Mouse (Mus musculus): ENCODE data around the gene Rnh1.
A peak's percentile ranks its signal among the peaks of the same experiment; 100 is the strongest.

Rnh1 gene

DNA sequence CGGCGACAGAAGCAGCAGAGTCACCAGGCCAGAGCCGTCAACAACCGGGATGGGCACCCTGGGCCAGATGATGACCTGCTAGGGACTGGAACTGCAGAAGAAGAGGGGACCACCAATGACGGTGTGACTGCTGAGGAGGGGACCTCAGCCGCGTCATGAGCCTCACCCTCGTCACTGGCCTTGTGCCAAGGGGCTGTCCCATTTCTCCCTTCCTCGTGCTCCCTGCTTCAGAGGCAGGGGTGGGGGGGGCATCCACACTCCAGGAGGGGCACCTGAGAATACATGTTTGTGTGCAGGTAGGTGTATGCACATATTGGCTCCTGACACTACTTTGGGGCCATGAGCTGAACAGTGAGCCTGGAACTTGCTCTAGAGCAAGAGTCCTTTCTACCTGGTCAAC is 17.3 kb downstream of the Rnh1 start:
- no peak for DNase-seq

DNA sequence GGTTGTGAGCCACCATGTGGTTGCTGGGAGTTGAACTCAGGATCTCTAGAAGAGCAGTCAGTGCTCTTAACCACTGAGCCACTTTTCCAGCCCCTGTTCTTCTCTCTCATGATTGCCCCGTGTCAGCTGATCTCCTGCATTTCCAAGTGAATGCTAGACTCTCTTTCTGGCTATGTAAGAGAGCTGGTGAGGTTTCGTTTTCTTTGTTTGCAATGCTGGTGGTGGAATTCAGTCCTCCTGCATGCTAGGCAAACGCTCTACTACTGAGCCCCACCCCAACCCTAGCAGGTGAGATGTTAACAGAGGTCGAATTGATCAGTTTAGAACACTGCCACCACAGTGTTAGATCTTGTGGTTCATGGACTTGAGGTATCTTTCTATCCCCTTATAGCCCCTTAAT is 24.0 kb downstream of the Rnh1 start:
- DNase-seq: no peak

DNA sequence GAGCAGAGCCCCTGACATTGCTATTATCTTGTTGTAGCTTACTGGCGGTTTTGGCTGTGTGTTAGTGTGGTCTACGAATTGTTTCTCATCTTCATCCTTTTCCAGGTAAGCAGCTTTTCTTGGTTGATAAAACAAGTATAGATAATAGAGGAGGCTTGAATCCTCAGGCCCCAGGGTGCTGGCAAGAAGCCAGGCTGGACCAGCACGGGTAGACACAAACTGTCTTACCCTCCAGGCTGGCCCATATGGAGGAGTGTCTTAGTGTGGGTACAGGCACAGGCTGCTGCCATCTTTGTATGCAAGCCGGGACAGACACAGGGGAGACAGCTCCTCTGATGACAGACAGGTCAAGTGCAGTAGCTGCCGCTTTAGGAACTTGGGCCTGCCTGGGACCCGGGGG is 25.6 kb downstream of the Rnh1 start:
- peak; percentile 60 for DNase-seq

DNA sequence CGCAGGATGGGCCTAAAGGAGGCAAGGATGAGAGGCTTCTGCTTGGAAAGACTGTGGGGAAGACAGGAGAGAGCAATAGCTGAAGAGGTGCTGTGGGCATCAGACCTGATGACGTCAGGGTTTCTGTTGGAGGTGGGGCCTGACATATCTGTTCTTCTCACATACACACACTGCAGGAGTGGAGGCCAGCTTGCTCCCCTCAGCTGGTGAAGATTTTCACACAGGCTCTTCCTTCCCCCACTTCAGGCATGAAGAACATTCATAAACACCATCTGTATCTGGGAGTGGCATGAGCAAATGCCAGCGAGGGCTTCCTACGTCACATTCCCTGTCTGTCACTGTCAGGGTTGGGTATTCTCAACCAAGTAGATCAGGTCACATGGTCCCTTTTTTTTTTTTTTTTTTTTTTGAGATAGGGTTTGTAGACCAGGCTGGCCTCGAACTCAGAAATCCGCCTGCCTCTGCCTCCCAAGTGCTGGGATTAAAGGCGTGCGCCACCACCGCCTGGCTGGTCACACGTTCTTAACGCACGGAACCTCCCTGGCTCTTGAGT is 26.5 kb downstream of the Rnh1 start:
- peak; percentile 42 for DNase-seq

DNA sequence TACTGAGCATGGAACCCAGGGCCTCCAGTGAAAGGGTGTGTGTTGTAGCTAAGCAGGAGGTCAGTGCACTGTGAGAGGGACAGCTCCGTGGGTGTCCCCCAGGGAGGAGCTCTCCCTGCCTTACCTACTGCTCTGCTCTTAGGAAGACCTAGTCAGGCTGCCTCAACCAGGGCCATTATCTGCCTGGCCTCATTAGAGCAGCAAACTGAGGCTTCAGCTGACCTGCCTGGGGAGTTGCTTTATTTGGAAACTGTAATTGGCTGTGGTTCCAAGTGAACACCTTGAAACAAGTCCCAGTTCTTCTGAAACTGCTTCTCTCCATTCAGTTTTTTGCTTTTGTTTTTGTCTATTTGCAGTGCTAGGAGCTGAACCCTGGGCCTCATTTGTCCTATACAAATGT is 27.3 kb downstream of the Rnh1 start:
- DNase-seq: peak; percentile 63

DNA sequence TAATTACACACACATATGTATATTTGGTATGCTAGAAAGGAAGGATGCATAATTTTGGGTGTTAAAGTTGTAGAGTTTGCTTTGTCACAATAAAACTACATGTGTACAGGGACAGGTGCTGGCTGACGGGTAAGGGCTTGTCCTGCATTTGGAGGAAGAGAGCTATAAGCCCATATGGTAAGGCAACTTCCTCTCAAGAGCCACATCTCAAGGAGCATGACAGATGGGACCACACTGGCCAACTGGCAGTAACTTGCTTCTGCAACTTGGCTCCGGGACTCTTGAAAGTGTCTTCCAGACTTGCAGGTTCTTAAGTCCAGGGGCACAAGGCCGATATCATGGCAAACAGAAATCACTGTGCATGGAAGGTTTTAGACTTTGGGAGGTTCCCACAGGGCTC is 28.0 kb downstream of the Rnh1 start:
- no peak for DNase-seq

DNA sequence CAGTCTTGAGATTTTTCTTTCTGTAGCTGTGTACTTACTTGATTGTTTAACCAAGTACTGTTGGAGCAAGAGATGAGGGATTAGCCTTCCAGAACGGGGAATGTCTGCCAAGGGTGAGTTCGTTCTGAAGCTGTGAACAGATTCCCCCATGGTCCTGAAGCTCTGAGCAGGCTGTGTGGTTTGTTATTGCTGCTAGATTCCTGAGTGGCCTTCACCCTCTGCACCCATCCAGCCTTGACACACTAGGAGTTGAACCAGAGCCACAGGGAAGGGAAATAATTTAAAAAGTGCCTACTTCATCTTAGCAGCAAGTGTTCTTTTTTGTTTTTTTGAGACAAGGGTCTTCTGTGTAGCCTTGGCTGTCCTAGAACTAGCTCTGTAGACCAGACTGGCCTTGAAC is 28.8 kb downstream of the Rnh1 start:
- DNase-seq: no peak

DNA sequence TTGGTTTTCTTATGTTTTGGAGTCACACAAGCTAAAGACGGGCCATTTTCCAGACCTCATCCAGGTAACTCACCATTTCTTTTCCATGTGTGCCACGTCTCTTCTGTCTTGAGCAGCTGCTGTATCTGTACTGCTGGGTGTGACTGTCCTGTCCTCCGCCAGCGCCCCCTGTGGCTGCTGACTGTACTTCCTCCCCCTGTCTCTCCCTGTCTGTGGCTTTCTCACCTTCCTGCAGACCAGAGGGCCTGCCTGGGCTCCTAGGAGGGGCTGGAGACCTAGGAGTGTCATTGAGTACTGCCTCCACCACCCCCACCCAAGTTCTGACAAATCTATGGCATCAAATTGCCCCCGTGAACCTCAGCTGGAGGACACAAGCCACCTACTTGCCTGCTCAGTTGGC is 29.5 kb downstream of the Rnh1 start:
- DNase-seq: peak; percentile 49

DNA sequence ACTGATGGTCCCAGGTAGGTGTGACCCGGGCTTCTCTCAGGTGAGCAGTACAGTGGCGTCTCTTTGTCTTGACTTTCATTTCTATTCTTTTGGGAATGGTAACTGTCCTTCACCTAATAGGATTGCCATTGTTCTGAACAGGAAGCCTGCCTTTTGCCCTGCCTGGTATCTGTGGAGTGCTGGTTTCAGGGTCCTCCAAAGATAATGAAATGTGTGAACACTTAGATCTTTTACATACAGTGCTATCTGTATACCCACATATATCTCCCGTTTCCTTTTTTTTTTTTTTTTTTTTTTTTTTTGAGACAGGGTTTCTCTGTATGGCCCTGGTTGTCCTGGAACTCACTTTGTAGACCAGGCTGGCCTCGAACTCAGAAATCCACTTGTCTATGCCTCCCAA is 31.3 kb downstream of the Rnh1 start:
- no peak for DNase-seq

DNA sequence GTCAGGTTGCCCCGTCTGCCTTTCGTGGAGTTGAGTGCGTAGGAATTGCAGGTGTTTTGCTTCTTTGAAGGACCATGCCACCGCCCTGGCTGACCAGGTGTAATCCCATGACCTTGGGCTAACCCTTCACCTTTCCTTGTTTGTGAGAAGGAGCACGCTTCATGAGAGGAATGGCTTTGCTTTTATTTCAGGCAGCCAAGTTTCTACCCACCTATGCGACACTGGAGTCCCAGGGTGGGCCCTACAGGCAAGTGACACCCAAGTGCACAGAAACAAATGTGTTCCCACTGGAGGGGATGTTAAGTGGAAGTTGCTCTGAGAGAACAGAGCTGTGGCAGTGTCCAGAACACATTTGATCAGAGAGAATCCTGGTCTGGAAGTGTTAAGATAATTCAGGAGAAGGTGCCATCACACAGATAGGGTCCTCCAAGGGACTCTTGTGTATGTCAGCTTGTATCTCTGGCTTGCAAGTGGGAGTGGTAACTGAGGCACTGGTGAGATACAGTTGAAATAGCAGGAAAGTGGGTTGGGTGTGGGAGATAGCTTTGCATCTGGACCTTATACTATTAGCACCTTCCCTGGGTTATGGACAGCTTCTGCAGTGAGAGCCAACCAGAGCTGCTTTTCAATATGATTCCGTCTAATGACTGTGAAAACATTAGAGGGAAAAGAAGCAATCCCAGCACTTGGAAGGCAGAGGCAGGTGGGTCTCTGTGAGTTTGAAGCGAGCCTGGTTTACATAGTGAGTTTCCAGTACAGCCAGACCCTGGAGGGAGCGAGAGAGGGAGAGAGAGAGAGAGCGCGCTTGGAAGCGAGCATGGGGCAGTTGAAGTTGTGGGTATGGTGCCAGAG is 40.5 kb downstream of the Rnh1 start:
- no peak for DNase-seq

DNA sequence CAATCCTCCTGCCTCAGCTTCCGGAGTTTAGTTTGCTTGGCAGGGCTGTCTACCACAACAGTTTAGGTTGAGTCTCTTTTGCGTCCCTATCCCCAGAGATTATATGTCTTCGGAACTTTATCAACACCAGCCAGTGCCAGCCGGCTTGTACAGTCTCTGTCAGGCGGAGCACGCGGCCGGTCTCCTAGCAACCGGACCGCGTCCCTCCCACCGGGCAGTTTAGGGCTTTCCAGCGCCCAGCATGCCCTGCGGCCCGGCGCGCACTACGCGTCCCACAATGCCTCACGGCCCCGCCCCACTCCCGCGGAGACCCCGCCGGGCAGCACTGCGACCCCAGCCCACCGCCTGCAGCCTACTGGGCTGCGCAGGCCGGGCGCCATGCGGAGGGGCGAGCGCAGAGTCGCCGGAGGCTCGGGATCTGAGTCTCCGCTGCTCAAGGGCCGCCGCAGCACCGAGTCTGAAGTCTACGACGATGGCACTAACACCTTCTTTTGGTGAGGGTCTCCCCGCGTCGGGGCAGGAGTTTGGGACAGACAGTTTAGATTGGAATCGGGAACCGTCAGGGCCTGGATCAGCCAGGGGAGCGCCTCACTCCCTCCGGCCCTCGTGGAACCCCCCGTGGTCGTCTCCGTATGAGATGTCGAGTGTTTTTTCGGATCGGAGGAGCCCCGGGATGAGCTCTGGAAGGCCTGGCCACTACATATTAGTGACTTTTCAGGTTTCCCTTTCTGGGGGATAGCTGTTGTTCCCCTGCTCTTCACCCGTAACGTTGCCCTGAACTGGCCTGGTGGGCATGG is 41.4 kb downstream of the Rnh1 start:
- DNase-seq: peak; percentile 89

DNA sequence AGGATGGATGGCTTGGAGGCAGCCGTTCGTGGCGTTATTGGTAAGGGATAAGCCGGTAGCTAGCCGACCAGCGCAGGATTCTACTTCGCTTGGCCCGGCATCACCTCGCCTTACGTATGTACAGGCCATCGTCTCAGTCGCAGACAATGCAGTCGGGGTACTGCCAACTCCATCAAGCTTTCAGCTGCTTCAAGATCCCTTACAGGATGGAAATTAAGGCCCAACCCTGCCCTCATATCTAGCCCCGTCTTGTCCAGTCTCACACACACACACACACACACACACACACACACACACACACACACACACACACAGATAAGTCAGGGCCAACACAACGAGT is 49.2 kb downstream of the Rnh1 start:
- DNase-seq: no peak

DNA sequence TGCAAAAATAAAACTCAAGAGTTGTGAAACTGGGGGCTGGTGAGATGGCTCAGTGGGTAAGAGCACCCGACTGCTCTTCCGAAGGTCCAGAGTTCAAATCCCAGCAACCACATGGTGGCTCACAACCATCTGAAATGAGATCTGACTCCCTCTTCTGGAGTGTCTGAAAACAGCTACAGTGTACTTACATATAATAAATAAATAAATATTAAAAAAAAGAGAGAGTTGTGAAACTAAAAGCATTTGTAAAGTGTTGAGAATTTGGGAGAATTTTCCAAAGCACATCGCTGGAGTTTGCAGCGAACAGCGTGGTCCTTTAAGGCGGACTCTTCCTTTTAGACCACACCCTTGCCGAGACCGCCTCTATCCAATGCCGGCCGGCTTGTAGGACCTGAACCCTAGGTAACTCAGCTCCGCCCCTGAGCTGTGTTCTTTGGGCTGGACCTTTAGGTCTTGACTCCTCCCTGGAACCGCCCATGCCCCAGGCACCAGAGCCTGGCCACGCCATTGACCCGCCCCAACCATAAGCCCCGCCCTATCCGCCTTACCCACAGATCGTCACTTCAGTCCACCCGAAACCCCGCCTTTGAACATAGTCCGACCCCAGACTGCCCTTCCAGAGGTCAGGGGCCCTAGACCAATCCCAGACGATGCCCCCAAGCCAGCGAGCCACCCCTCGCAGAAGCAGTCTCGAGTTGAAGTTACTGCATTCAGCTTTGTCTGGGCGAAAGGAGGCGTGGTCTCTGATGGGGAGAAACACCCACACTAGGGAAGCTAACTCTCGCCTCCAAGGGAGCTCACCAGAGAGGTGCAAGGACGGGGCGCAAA is 49.8 kb downstream of the Rnh1 start:
- DNase-seq: peak; percentile 94

DNA sequence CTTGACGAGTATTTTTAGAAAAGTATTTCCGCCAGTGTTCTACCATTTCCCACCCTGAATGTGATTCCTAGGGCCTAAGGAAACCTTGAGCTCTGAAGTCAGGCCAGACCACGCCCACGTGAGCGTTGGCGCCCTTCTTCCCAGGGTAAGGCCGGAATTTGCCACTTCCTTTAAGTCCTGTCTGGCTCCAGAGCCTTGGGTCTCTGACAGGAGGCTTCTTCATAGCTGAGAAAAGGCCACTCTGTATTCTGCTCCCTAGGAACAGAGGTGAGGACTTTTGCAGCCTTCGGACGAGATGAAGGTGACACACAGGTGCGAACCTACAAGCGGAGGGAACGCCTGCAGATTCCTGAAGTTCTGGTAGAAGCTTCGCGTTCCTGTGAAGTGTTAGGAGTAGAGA is 50.4 kb downstream of the Rnh1 start, which contains the start of gene Ptdss2:
TSS of gene Ptdss2 (plus strand) at position 138 of the 400 bp plus-strand sequence.
- DNase-seq: peak; percentile 38

DNA sequence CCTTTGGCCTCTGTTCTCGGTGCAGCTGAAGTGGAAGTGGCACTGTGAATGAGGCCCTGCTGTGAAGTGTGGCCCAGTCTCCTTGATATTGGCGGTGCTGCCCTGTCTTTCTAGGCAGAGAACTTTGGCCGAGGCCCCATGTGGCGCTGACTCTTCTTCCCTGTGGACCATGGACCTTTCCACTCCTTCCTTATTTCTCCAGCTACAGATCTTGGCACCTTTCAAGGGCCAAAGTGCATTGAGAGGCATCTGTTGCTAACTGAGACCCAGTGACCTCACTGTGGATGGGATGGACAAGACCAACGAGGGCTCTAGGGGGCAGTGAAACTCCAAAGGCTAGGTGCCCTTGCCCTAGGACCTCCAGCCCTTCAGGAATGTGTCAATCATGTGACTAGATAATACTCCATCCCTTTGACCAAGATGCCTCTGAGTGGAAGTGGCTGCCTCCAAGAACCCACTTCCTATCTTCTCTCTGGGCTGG is 51.6 kb downstream of the Rnh1 start:
- peak; percentile 28 for DNase-seq

DNA sequence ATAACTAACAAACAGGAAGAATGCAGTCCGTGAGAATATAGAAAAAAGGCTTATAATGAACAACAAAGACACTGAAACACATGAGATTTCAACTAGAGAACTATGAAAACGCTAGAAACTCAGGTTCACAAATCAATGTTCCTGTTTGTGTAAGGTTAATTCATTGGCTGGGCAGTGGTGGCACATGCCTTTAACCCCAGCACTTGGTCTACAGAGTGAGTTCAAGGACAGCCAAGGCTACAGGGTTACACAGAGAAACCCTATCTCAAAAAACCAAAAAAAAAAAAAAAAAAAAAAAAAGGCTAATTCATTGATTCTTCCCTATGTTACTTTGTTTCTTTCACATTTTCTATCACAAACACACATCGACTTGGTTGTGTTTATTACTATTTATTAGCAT is 52.1 kb downstream of the Rnh1 start:
- DNase-seq: no peak

DNA sequence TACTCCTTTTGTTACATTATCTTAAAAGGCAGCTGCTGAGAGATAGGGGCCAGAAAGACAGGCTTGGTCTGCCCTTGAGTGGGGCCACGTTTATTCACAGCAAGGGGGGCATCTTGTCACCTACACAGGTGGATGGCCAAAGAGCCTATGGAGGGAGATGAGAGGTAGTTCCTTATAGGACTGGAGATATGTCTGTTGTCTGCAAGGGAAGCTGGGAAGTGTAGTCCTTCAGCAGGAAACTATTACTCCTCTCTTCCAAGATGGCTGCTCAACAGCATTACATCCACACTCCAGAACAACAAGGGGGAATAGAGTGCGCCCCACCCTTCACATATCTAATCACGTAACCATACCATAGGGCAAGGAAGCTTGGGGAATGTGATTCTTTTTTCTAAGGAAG is 53.2 kb downstream of the Rnh1 start:
- DNase-seq: no peak

DNA sequence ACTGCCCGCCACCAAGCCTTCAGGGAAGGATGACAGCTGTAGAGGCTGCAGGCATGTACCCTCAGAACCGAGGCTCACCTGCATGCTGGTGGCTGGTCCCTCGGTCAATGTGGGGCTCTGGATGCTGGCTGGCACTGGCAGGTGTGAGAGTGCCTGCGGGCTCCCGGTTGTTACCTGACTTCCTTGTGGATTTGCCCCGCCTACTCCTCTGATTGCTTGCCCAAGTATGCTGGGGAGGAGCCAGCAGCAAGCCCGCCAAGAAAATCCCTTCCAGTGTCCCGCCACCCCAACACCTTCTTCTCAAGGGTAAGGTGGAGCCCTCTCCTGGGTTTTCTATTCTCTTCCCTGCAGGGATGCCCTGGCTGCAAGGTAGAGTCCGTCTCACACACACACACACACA is 55.0 kb downstream of the Rnh1 start, which contains the start of gene Ano9:
TSS of gene Ano9 (minus strand) at position 171 of the 400 bp plus-strand sequence.
- DNase-seq: no peak

DNA sequence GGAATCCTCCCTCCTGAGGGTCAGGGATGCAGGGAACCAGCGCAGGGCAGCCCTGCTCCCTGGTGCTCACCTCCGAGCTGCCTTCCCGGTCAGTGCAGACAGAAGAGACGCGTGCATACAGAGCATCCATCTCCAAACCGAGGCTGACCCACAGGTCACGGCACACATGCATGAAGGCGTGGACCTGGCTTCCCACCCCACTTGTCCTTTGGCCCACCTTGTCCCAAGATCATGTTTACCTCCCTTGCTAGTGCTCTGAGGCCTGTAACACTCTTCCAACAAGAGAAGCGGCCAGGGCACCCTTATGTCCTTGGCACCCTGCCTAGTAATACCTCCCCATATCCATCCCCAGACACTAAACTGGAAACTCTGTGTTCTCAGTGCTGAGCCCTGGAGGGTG is 56.8 kb downstream of the Rnh1 start:
- DNase-seq: no peak
